Mouse (Mus musculus): ENCODE data around the gene Amn1.
"Not testable (repeated sequence)": the region's sequence is repeated elsewhere in the genome, so short reads cannot be mapped to it uniquely, and the experiment has no call there.

The Amn1 gene

GRCm38 (mm10) chr6:149154116-149155030, 34.1 kb downstream of the Amn1 start:
- peak; percentile 43 for DNase-seq (ENCODE audit: low spot score)

DNA sequence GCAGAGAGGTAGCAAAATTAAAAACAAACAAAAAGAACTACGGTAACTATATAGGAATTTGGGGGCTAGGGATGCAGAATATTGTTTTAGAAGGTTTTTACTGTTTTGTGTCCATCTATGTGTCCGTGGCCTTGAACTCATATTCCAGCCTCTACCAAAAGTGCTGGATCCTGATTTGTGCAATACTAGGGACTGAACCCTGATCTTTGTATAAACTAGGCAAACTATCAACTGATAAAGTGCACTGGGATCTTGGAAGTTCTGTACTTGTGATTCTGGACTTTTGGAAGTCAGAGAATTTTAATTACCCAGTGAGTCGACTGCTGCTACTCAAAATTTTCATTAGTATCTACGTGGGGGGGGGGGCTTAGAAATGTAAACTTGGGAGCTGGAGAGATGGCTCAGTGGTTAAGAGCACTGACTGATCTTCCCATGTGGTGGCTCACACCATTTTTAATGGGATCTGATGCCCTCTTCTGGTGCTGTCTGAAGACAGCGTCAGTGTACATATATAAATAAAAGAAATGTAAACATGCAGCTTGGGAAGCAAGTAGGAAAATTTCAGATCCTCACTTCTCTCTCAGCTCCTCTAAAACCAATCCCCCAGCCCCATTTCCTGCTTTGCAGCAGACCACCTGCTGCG, 34.9 kb downstream of the Amn1 start:
- no peak for DNase-seq (ENCODE audit: low spot score)

- DNase-seq (ENCODE audit: low spot score), result no peak
Measured at GRCm38 (mm10) chr6:149152119-149152518, 36.4 kb downstream of the Amn1 start.

DNA sequence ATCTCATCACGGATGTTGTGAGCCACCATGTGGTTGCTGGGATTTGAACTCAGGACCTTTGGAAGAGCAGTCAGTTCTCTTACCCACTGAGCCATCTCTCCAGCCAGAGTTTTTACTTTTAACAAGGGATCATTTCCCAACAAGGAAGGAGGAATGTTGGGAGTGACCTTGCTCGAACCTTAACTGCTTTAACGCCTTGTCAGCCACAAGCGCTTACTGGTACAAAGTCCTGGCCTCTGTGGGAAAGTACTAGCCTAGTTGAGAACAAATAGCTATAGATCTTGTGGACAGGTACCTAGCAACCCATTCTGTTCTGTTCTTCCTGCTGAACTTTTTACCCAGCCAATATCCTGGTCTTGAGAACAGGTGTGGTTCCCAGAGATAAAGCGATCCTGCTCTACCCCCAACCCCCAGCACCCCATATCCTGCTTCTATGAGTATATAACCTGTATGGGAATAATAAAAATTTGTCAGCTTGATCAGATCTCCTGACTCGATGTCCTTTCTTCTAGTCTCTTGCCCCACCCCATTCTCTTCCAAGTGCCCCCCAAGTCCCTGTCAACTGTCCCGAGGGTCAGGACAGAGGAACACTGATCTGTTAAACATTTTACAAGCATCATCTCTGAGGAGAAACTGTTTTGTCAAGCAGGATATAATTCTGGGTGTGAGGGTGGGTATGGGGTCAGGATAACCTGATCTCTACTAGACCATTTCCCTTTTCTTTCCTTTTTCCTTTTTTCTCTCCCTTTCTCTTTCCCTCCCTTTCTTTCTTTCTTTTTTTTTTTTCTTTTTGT, 39.9 kb downstream of the Amn1 start:
- no peak for DNase-seq (ENCODE audit: low spot score)

GRCm38 (mm10) chr6:149145143-149145542, 43.4 kb downstream of the Amn1 start:
- DNase-seq (ENCODE audit: low spot score), result no peak

GRCm38 (mm10) chr6:149141393-149142173, 46.9 kb downstream of the Amn1 start:
- peak; percentile 78 for DNase-seq (ENCODE audit: low spot score)

- DNase-seq (ENCODE audit: low spot score), result no peak
Measured at GRCm38 (mm10) chr6:149139471-149139870, 49.0 kb downstream of the Amn1 start, which contains the start of gene Etfbkmt. Gene Etfbkmt (plus strand): TSS chr6:149139849.

DNA sequence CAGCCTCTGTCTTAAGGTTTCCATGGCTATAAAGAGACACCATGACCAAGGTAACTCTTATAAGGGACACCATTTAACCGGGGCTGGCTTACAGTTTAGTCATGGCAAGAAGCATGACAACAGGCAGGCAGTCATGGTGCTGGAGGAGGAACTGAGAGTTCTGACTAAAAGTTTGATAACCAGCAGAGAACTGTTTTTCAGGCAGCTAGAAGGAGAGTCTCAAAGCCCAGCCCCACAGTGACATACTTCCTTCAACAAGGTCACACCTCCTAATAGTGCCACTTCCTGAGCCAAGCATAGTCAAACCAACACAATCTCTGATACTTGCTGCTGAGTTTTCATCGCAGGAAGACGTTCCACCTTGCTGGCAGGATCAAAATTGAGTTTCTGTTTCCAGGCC, 49.5 kb downstream of the Amn1 start:
- DNase-seq (ENCODE audit: low spot score), result no peak

- no peak for DNase-seq (ENCODE audit: low spot score)
Measured at GRCm38 (mm10) chr6:149137936-149138335, 50.6 kb downstream of the Amn1 start.

DNA sequence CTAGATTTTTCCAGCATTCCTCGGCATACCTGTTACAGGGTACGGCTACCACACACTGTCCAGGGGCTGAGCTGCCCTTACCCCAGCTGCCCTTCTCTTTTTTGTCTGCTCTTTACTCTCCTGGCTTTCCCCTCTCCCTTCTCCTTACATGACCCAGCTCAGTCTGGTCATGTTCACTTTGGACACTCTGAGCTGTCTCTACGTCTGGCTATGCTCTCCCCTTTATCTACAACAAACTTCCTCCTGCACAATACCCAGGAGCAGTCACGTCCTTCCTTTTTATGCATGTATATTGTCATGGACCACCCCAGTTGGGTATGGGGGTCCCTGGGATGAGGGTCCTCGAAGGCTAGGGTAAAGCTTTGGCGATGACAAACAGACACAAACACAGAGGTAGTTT, 52.9 kb downstream of the Amn1 start:
- no peak for DNase-seq (ENCODE audit: low spot score)

GRCm38 (mm10) chr6:149134391-149135150, 53.9 kb downstream of the Amn1 start:
- peak; percentile 47 for DNase-seq (ENCODE audit: low spot score)

- no peak for DNase-seq (ENCODE audit: low spot score)
Measured at GRCm38 (mm10) chr6:149132311-149133077, 56.0 kb downstream of the Amn1 start.

DNA sequence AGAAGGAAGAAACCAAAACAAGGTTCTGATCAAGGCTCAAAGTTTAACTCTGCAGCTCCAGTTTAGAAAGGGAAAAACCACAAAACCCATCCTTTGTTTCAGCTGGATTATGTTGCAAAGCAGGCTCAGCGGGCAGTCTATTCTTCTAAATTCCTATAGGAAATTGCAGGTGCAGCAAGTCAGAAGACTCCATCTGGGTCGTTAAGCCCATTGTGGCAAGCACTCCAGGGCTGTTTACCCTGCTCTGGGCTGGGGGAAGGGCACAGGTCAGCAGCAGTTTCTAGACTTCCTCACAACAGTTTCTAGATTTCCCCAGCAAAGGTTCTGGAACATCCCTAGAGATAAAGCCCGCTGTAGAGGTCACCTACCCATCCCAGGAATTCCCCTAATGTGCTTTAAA, 57.4 kb downstream of the Amn1 start:
- DNase-seq (ENCODE audit: low spot score), result no peak

GRCm38 (mm10) chr6:149129870-149130269, 58.6 kb downstream of the Amn1 start, which contains the start of gene Gm10203:
Gene Gm10203 (plus strand): TSS chr6:149130170.
- DNase-seq (ENCODE audit: low spot score), result not testable (repeated sequence)

GRCm38 (mm10) chr6:149126675-149127074, 61.8 kb downstream of the Amn1 start:
- no peak for DNase-seq (ENCODE audit: low spot score)

DNA sequence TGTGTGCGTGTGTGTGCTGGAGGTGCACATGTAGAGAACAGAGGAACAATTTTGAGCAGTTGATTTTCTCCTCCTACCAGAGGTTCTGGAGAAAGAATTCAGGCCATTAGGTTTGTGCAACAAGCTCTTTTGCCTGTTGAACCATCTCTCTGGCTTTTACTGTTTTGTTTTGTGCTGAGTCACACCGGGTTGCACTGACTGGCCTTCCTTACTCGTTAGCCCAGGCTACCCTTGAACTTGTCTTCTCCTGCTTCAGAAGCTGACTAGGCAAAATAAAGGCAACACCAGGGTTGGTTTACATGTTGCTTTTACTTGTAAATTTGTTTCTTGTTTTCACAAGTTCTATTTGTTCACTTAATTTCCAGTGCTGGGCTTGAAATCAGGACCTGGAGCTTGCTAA, 65.5 kb downstream of the Amn1 start:
- no peak for DNase-seq (ENCODE audit: low spot score)

GRCm38 (mm10) chr6:149119853-149120252, 68.7 kb downstream of the Amn1 start:
- no peak for DNase-seq (ENCODE audit: low spot score)

DNA sequence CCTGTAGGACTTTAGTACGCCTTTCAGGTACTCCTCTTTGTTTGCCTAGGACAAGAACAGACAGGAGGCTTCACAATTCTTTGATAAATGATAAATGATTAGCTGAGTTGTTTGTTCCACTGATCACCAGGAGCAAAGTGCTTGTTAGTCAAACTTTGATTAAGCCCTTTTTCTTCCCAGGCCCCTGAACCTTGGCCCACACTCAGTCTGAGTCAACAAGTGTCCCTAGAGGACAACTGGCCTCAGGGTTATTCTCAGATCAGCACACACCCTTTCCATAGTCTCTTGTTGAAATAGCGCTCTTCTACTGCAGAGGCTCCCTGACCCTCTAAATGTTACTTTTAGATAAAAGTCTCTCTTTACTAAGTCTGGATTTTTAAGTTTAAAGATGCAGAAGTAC, 69.6 kb downstream of the Amn1 start:
- DNase-seq (ENCODE audit: low spot score), result peak; percentile 6

DNA sequence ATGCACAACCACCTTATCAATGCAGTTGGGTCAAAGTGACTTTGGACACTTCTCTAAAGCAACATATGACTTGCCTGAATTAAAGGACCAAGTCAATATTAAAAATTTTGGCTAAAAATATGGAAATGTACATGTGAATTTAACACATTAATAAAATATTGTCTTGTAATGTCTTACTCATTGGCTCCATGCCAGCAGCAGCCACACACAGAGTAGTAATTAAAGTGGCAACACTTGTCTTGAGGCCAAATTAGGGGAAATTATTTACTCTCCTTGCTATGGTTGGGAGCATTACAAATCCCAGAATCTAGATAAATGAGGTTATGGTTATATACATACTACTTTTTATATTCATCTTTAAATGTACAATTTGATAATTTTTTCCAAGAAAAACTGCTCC, 71.5 kb downstream of the Amn1 start:
- DNase-seq (ENCODE audit: low spot score), result no peak

- DNase-seq (ENCODE audit: low spot score), result no peak
Measured at GRCm38 (mm10) chr6:149108909-149109308, 79.6 kb downstream of the Amn1 start.

Data from ovary, adult 18-20 months (tissue).